Mouse (Mus musculus) hindbrain, embryonic 11.5 days (tissue): ENCODE data around the gene Olfr629. TPM values are rescaled to one million over a fixed set of nuclear protein-coding genes. Genes with fewer than 3 reads are reported as not detected.
"Not testable (repeated sequence)": the region's sequence is repeated elsewhere in the genome, so short reads cannot be mapped to it uniquely, and the experiment has no call there.

Experiments used
- ATAC-seq: fragments of 200-750 bp; cut with Nextera tagmentation; 2 replicates; pipeline ENCODE4 v1.8.0; 2017; ENCODE audit warnings: mild to moderate bottlenecking, moderate TSS enrichment, moderate library complexity; ENCODE audit not compliant: low FRiP score
- DNase-seq: peaks from one replicate; pipeline ENCODE4 v3.0.0-alpha.2; 2015; ENCODE audit warnings: low spot score
- H3K27ac ChIP-seq: fragments of 300-500 bp; sonication (generic); 2 replicates; pipeline ENCODE4 v1.5.1; 2014; ENCODE audit warnings: mild to moderate bottlenecking, low read depth, low read length
- H3K27me3 ChIP-seq: fragments of 300-500 bp; sonication (generic); 2 replicates; pipeline ENCODE4 v1.6.1; 2014; ENCODE audit warnings: mild to moderate bottlenecking, low read length, moderate library complexity, mixed read lengths; ENCODE audit not compliant: control insufficient read depth, insufficient read depth
- H3K36me3 ChIP-seq: fragments of 300-500 bp; sonication (generic); 2 replicates; pipeline ENCODE4 v1.6.1; 2014; ENCODE audit warnings: mild to moderate bottlenecking, low read length, moderate library complexity, mixed read lengths; ENCODE audit not compliant: control insufficient read depth, insufficient read depth
- H3K4me1 ChIP-seq: fragments of 300-500 bp; sonication (generic); replicated peaks from 2 replicates; pipeline ENCODE4 v1.6.1; 2014; ENCODE audit warnings: low read length, mixed read lengths; ENCODE audit not compliant: control insufficient read depth, insufficient read depth
- H3K4me2 ChIP-seq: fragments of 300-500 bp; sonication (generic); replicated peaks from 2 replicates; pipeline ENCODE4 v1.6.1; 2014; ENCODE audit warnings: mild to moderate bottlenecking, low read depth, low read length
- H3K4me3 ChIP-seq: fragments of 300-500 bp; sonication (generic); 2 replicates; pipeline ENCODE4 v1.5.1; 2014; ENCODE audit warnings: low read depth, low read length
- H3K9ac ChIP-seq: fragments of 300-500 bp; sonication (generic); 2 replicates; pipeline ENCODE4 v1.6.1; 2014; ENCODE audit warnings: low read depth, low read length
- H3K9me3 ChIP-seq: fragments of 300-500 bp; sonication (generic); 2 replicates; pipeline ENCODE4 v1.6.1; 2016; ENCODE audit warnings: low read length; ENCODE audit not compliant: control insufficient read depth
- WGBS: fragments of 180-500 bp; shearing (Covaris S2); extraction: QIAGEN DNeasy Blood & Tissue Kit; methylation state at CpG from one replicate; pipeline ENCODE4 v1.1.7; 2014; 5-methylcytosine and 5-hydroxymethylcytosine counted together
- polyA plus RNA-seq: library from polyadenylated mRNA; unstranded; fragments of >200 nt; fragmentation: Nextera tagmentation; extraction: Ambion mirVana; gene quantifications from 2 replicates; pipeline ENCODE4 v1.2.1, GENCODE M21; 2014

Gene Olfr629
- not detected in 2 replicates for polyA plus RNA-seq

- Histone ChIP-seq H3K4me1 (no peaks in the 10 kb centered on the region), H3K9ac (no peak within 1 kb of the TSS), H3K27ac (no peak within 1 kb of the TSS), H3K27me3 (no peaks in the 10 kb centered on the region), H3K4me3 (no peak within 1 kb of the TSS), H3K4me2 (no peak within 1 kb of the TSS), H3K9me3 (no peaks in the 10 kb centered on the region), H3K36me3 (no peaks in the 10 kb centered on the region)
- no peak for DNase-seq
- 84% methylated on average over 2 of the region's 2 CpGs for WGBS
- ATAC-seq: no peak
Measured at GRCm38 (mm10) chr7:103744843-103745242, at the start of gene Olfr629. Gene Olfr629, minus strand, starts transcription at chr7:103744943.

GRCm38 (mm10) chr7:103792669-103793388 lies 48.1 kb upstream of the Olfr629 start:
- Histone ChIP-seq H3K4me2 (no peak overlapping the region), H3K27ac (no peak overlapping the region), H3K36me3 (no peaks in the 10 kb centered on the region), H3K4me1 (no peaks in the 10 kb centered on the region), H3K4me3 (no peak overlapping the region), H3K27me3 (no peaks in the 10 kb centered on the region), H3K9me3 (no peaks in the 10 kb centered on the region), H3K9ac (no peak overlapping the region)
- DNase-seq (no peak), ATAC-seq (no peak)
- WGBS: 31% methylated on average over 4 of the region's 4 CpGs

DNA sequence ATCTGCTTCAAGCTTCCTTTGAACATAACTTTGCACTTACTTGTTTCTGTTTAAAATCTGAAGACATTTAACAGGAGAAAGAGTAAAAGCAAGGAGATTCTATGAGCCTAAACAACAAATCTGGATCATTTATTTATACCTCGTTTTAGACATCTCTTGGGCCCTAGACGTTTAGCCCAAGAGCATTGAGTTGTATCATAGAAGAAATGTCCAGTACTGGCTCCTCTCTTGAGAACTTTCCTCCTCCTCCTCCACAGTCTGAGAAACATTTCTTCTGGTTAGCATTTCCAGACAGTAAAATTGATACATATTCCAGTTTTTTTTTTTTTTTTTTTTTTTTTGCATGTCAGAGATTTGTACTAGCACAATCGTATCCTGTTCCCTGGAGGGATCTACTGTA lies 47.0 kb upstream of the Olfr629 start, which contains the start of gene Olfr67:
Gene Olfr67 (minus strand): TSS at position 101 of the 400 bp plus-strand sequence.
- Histone ChIP-seq H3K9ac (no peak within 1 kb of the TSS), H3K4me2 (no peak within 1 kb of the TSS), H3K4me1 (no peaks in the 10 kb centered on the region), H3K4me3 (no peak within 1 kb of the TSS), H3K27me3 (no peaks in the 10 kb centered on the region), H3K27ac (no peak within 1 kb of the TSS), H3K9me3 (no peaks in the 10 kb centered on the region), H3K36me3 (no peaks in the 10 kb centered on the region)
- WGBS: 88% methylated on average over 3 of the region's 3 CpGs
- ATAC-seq (no peak), DNase-seq (no peak)

DNA sequence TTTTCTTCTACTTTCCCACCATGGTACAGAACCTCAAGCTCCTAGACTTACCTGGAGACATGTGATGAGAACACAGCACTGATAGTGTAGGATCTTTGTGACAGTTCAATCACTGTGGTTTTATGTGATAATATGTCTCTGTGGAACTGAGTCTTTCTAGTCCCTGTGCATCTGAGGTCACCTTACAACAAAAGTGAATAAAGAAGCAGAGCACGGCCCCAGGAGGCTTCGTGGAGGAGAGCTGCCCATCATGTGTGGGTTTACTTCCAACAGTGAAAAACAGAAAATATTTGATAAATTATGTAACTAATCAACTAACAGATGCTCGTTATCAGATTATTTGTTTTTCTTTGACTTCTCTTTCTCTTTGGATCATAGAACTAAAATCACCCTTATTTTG lies 34.9 kb upstream of the Olfr629 start, which contains the start of gene Olfr68:
Gene Olfr68 (minus strand): TSS at position 101 of the 400 bp plus-strand sequence.
- Histone ChIP-seq H3K4me3 (no peak within 1 kb of the TSS), H3K27me3 (no peaks in the 10 kb centered on the region), H3K36me3 (no peaks in the 10 kb centered on the region), H3K27ac (no peak within 1 kb of the TSS), H3K9me3 (no peaks in the 10 kb centered on the region), H3K4me2 (no peak within 1 kb of the TSS), H3K4me1 (no peaks in the 10 kb centered on the region), H3K9ac (no peak within 1 kb of the TSS)
- no peak for ATAC-seq
- no peak for DNase-seq
- 79% methylated on average over 3 of the region's 3 CpGs for WGBS

DNA sequence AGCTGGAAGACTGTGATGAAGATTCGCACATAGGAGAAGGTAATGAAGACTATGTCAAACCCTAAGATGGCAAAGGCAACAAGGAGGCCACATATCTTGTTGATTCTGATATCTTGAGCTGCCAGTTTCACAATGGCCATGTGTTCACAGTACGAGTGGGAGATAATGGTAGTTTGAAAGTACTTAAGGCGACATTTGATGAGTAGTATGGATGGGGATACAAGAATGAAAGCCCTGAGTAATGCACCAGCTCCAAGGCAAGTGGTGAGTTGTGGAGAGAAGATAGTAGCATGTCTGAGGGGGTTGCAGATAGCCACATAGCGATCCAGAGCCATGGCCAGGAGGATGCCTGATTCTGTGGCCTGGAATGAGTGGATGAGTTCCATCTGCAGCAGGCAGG lies 32.9 kb upstream of the Olfr629 start:
- not testable (repeated sequence) for H3K9me3 ChIP-seq, H3K27me3 ChIP-seq, ATAC-seq, H3K4me1 ChIP-seq, H3K4me3 ChIP-seq, H3K4me2 ChIP-seq, H3K36me3 ChIP-seq, H3K27ac ChIP-seq, DNase-seq, H3K9ac ChIP-seq
- 76% methylated on average over 3 of the region's 4 CpGs for WGBS

GRCm38 (mm10) chr7:103771494-103771893 lies 26.8 kb upstream of the Olfr629 start, which contains the start of gene Olfr69:
Gene Olfr69, minus strand, starts transcription at chr7:103771594.
- Histone ChIP-seq H3K4me1 (no peaks in the 10 kb centered on the region), H3K36me3 (no peaks in the 10 kb centered on the region), H3K27me3 (no peaks in the 10 kb centered on the region), H3K9me3 (no peaks in the 10 kb centered on the region), H3K4me3 (no peak within 1 kb of the TSS), H3K4me2 (no peak within 1 kb of the TSS), H3K27ac (no peak within 1 kb of the TSS), H3K9ac (no peak within 1 kb of the TSS)
- 62% methylated on average over 2 of the region's 2 CpGs for whole genome bisulfite sequencing
- ATAC-seq: no peak
- no peak for DNase-seq

GRCm38 (mm10) chr7:103767687-103768086 lies 22.9 kb upstream of the Olfr629 start:
- H3K4me1 ChIP-seq, H3K9ac ChIP-seq, H3K4me2 ChIP-seq, H3K9me3 ChIP-seq, H3K36me3 ChIP-seq, H3K27ac ChIP-seq, ATAC-seq, DNase-seq, H3K27me3 ChIP-seq, H3K4me3 ChIP-seq: not testable (repeated sequence)
- 97% methylated on average over 4 of the region's 6 CpGs for WGBS

DNA sequence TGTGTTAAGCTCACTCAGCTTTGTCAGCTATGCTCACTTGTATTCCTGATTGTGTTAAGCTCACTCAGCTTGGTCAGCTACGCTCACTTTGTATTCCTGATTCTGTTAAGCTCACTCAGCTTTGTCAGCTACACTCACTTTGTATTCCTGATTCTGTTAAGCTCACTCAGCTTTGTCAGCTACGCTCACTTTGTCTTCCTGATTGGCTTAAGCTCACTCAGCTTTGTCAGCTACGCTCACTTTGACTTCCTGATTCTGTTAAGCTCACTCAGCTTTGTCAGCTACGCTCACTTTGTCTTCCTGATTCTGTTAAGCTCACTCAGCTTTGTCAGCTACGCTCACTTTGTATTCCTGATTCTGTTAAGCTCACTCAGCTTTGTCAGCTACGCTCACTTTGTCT lies 17.5 kb upstream of the Olfr629 start:
- not testable (repeated sequence) for ATAC-seq, H3K4me3 ChIP-seq, H3K9me3 ChIP-seq, DNase-seq, H3K4me1 ChIP-seq, H3K27me3 ChIP-seq, H3K9ac ChIP-seq, H3K4me2 ChIP-seq, H3K27ac ChIP-seq, H3K36me3 ChIP-seq
- 88% methylated on average over 6 of the region's 6 CpGs for WGBS

DNA sequence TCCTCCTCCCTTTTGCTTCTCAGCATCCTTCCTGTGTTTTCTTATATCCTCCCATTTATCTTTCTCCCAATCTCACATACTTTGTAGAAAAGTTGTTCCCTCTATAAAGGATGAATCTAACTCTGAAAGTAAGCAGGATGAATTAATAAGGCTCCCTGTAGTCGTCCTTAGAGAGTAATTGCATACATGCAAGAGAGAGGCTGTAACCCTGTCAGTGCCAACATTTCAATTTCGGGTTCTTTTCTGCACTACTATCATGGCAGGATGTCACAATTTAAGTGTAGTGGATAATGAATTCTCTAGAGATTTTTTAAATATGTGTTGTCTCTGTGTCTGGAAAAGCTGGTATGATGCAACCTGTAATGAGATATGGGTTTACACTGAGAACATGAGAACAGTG lies 12.5 kb upstream of the Olfr629 start, which contains the start of gene Olfr630:
Gene Olfr630 (minus strand): TSS at position 101 of the 400 bp plus-strand sequence.
- no peaks in the 10 kb centered on the region for H3K27me3 ChIP-seq
- no peaks in the 10 kb centered on the region for H3K36me3 ChIP-seq
- no peak within 1 kb of the TSS for H3K9ac ChIP-seq
- H3K9me3 ChIP-seq: no peaks in the 10 kb centered on the region
- ATAC-seq (no peak), DNase-seq (no peak)
- no peak within 1 kb of the TSS for H3K27ac ChIP-seq
- no peak within 1 kb of the TSS for H3K4me3 ChIP-seq
- no peak within 1 kb of the TSS for H3K4me2 ChIP-seq
- no peaks in the 10 kb centered on the region for H3K4me1 ChIP-seq
- 49% methylated on average over 2 of the region's 2 CpGs for WGBS
